Mouse (Mus musculus) limb, embryonic 11.5 days (tissue): ENCODE results near the gene Adcyap1r1. TPM values are rescaled to one million over a fixed set of nuclear protein-coding genes. Genes with fewer than 3 reads are reported as not detected.

Experiments
- ATAC-seq: fragments of 200-750 bp; cut with Nextera tagmentation; 2 replicates; pipeline ENCODE4 v1.8.0; 2017; ENCODE audit warnings: low read depth; ENCODE audit not compliant: insufficient number of reproducible peaks, low FRiP score, low TSS enrichment
- DNase-seq: peaks from one replicate; pipeline ENCODE4 v3.0.0-alpha.2; 2015; ENCODE audit warnings: low spot score
- H3K27ac ChIP-seq: fragments of 300-500 bp; sonication (generic); replicated peaks from 2 replicates; pipeline ENCODE4 v1.5.1; 2014; ENCODE audit warnings: low read depth, mild to moderate bottlenecking, low read length
- H3K27me3 ChIP-seq: fragments of 300-500 bp; sonication (generic); 2 replicates; pipeline ENCODE4 v1.6.1; 2014; ENCODE audit warnings: mild to moderate bottlenecking, low read length, mixed read lengths; ENCODE audit not compliant: control insufficient read depth, insufficient read depth
- H3K36me3 ChIP-seq: fragments of 300-500 bp; sonication (generic); 2 replicates; pipeline ENCODE4 v1.6.1; 2014; ENCODE audit warnings: mild to moderate bottlenecking, low read length, moderate library complexity, mixed read lengths; ENCODE audit not compliant: control insufficient read depth, insufficient read depth
- H3K4me1 ChIP-seq: fragments of 300-500 bp; sonication (generic); 2 replicates; pipeline ENCODE4 v1.6.1; 2014; ENCODE audit warnings: low read length, mixed read lengths; ENCODE audit not compliant: control insufficient read depth, insufficient read depth
- H3K4me2 ChIP-seq: fragments of 300-500 bp; sonication (generic); 2 replicates; pipeline ENCODE4 v1.6.1; 2014; ENCODE audit warnings: low read depth, mild to moderate bottlenecking, moderate library complexity; ENCODE audit not compliant: severe bottlenecking
- H3K4me3 ChIP-seq: fragments of 300-500 bp; sonication (generic); 2 replicates; pipeline ENCODE4 v1.5.1; 2014; ENCODE audit warnings: low read depth, low read length
- H3K9ac ChIP-seq: fragments of 300-500 bp; sonication (generic); 2 replicates; pipeline ENCODE4 v1.6.1; 2014; ENCODE audit warnings: mild to moderate bottlenecking, low read length
- H3K9me3 ChIP-seq: fragments of 300-500 bp; sonication (generic); 2 replicates; pipeline ENCODE4 v1.6.1; 2016; ENCODE audit warnings: low read length; ENCODE audit not compliant: control insufficient read depth
- whole genome bisulfite sequencing: fragments of 180-500 bp; shearing (Covaris S2); extraction: QIAGEN DNeasy Blood & Tissue Kit; methylation state at CpG from one replicate; pipeline ENCODE4 v1.1.7; 2014; 5-methylcytosine and 5-hydroxymethylcytosine counted together
- polyA plus RNA-seq: library from polyadenylated mRNA; unstranded; fragments of >200 nt; fragmentation: Nextera tagmentation; extraction: Ambion mirVana; gene quantifications from 2 replicates; pipeline ENCODE4 v1.2.1, GENCODE M21; 2014

Adcyap1r1 gene
- polyA plus RNA-seq, 1 experiment from 2014 or later, result 0.48 TPM

DNA sequence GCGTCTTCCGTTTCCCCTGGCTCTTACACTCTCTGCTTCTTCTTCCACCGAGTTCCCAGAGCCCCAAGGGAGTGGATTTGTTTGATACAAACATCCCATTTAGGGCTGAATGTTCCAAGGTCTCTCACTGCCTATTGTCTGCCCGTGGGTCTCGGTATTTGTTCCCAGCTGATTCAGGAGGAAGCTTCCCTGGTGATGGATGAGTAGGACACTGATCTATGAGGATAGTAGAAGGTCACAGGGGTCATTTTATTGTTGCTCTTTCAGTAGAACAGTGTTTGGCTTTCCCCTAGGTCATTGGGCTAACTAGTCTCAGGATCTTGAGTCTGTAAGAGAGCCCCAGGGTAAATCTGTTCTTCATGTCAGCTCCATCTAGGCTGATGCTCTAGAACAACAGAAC is 61.7 kb downstream of the Adcyap1r1 start:
- 68% methylated on average over 5 of the region's 5 CpGs for WGBS

DNA sequence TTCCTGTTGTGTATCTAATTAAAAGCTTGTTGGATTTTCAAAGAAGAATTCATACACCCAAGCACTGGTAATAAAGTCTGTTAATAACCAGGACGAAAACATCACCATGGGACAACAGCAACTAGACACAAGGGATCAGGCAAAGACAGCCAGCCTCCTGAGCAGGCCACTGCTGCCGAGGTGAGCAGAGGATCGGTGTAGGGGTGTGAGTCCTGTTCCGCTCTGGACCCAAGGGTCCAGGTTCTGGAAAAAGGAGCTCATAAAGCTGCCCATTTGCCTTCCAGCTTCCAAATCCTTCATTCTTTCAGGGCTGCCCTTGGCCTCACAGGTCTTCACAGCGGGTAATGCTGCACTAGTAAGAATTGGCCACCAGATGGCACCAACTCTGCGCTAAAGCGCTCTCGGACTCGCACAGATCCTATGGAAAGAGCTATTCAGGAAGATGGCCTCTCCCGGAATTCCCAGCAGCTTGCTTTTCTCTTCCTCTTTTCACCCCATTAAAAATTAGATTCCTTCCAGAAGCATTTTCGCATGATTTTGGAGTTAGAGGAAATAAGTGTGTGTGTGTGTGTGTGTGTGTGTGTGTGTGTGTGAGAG is 67.9 kb downstream of the Adcyap1r1 start:
- Histone ChIP-seq H3K36me3 (no peaks in the 10 kb centered on the region), H3K4me1 (no peaks in the 10 kb centered on the region), H3K4me3 (no peak overlapping the region), H3K4me2 (no peak overlapping the region), H3K9ac (no peak overlapping the region), H3K9me3 (no peaks in the 10 kb centered on the region), H3K27me3 (no peaks in the 10 kb centered on the region), H3K27ac (no peak overlapping the region)
- DNase-seq, result peak; percentile 87
- WGBS, result 20% methylated on average over 11 of the region's 11 CpGs
- ATAC-seq, result peak; percentile 81; the same call in 1 of the 2 replicates

More for the DNA sequence above, 61.7 kb downstream of the Adcyap1r1 start:
- H3K27me3 ChIP-seq, result no peaks in the 10 kb centered on the region
- H3K4me2 ChIP-seq, result no peak overlapping the region
- H3K4me3 ChIP-seq, result no peak overlapping the region
- DNase-seq, result no peak
- ATAC-seq, result no peak
- H3K27ac ChIP-seq, result no peak overlapping the region
- H3K4me1 ChIP-seq, result no peaks in the 10 kb centered on the region
- no peaks in the 10 kb centered on the region for H3K36me3 ChIP-seq
- H3K9me3 ChIP-seq, result no peaks in the 10 kb centered on the region
- no peak overlapping the region for H3K9ac ChIP-seq

DNA sequence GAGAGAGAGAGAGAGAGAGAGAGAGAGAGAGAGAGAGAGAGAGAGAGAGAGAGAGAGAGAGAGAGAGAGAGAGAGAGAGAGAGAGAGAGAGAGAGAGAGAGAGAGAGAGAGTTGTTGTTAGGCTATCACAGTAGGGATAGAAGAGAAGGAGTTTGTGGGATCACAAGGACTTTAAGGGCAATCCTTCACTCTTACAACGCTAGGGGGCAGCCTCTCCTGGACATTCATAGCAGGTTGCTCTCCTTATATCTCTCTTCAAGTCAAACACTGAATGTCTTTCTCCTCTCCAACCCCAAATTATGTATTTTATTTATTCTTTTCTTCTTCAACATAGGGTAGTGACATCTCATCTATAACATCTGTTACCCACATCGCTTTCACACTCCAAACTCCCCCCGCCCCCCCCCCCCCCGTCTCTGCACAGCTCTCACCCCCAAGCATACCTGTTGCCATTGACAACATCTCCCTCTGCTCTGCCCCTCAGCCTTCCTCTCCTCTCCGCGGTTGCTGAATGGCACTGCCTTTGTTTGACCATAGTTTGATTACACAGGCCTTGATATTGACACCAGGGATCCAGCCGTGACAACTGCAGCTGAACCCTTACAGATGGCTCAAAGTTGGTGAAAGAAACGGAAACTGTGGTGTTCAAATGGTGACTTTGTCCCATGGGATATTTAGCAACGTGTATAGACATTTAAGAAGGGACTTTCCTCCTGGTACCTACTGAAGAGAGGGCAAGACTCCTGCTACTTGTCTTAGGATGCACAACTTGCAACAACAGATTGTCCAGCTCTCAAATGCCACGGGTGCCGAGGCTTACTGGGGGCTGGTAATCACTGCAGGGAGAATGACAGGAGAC is 68.7 kb downstream of the Adcyap1r1 start:
- DNase-seq (peak; percentile 65), ATAC-seq (peak; percentile 26; the same call in 1 of the 2 replicates)
- Histone ChIP-seq H3K36me3 (no peaks in the 10 kb centered on the region), H3K4me2 (no peak overlapping the region), H3K9ac (no peak overlapping the region), H3K4me3 (no peak overlapping the region), H3K27ac (no peak overlapping the region), H3K9me3 (no peaks in the 10 kb centered on the region), H3K27me3 (no peaks in the 10 kb centered on the region), H3K4me1 (no peaks in the 10 kb centered on the region)
- WGBS, result 64% methylated on average over 9 of the region's 11 CpGs

GRCm38 (mm10) chr6:55536469-55536868 is 84.7 kb downstream of the Adcyap1r1 start:
- Histone ChIP-seq H3K27ac (no peak overlapping the region), H3K36me3 (no peaks in the 10 kb centered on the region), H3K27me3 (no peaks in the 10 kb centered on the region), H3K9ac (no peak overlapping the region), H3K9me3 (no peaks in the 10 kb centered on the region), H3K4me1 (no peaks in the 10 kb centered on the region), H3K4me3 (no peak overlapping the region), H3K4me2 (no peak overlapping the region)
- 94% methylated on average over 2 of the region's 2 CpGs for WGBS
- ATAC-seq, result no peak
- no peak for DNase-seq

DNA sequence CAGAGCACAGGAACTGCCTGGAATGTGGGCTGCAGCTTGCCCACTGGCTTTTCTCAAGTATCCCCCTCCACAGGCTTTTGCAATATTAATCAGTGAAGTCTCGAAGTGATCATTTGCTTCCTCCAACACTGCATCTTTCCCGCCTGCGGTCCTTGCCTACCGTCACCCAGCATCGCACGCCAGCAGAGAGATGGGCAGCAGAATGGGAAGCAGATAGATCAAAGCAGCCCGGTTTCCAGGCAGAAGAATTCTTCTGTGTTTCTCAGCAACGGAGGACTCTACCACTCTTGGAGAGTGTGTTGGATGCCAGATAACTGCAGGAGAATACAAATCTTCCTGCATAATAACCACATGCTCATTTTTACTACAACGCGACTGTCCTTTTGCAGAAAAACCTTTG is 87.4 kb downstream of the Adcyap1r1 start:
- no peaks in the 10 kb centered on the region for H3K4me1 ChIP-seq
- ATAC-seq, result no peak
- no peak overlapping the region for H3K27ac ChIP-seq
- H3K4me3 ChIP-seq, result no peak overlapping the region
- no peak for DNase-seq
- H3K9ac ChIP-seq, result no peak overlapping the region
- H3K27me3 ChIP-seq, result no peaks in the 10 kb centered on the region
- H3K9me3 ChIP-seq, result no peaks in the 10 kb centered on the region
- WGBS, result 80% methylated on average over 10 of the region's 10 CpGs
- no peaks in the 10 kb centered on the region for H3K36me3 ChIP-seq
- no peak overlapping the region for H3K4me2 ChIP-seq

- Histone ChIP-seq H3K4me1 (no peaks in the 10 kb centered on the region), H3K27ac (no peak overlapping the region), H3K4me3 (no peak overlapping the region), H3K9me3 (no peaks in the 10 kb centered on the region), H3K4me2 (no peak overlapping the region), H3K27me3 (no peaks in the 10 kb centered on the region), H3K36me3 (no peaks in the 10 kb centered on the region), H3K9ac (no peak overlapping the region)
- 57% methylated on average over 3 of the region's 3 CpGs for WGBS
- DNase-seq, result no peak
- ATAC-seq, result no peak
Observed at GRCm38 (mm10) chr6:55542359-55542758, 90.6 kb downstream of the Adcyap1r1 start.

DNA sequence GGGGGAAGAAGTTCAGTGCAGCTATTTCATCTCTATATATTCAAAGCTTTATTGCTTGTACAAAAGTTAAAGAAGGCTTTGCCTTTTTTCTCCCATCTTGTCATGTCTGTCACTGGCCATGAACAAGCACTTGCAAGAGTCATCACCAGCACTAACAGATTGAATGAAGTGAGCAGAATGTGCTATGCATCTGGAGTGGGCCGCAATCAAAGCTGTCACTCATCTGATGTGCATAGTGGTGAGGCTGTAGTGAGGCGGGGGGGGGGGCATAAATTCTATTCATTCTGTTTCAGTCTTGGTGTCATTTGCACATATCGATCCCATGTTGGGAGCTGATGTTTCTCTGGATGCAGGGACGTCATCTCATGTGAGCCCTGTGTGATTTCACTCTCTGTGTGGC is 91.6 kb downstream of the Adcyap1r1 start:
- 89% methylated on average over 4 of the region's 4 CpGs for WGBS

GRCm38 (mm10) chr6:55549211-55549610 is 97.4 kb downstream of the Adcyap1r1 start:
- H3K27me3 ChIP-seq, result no peaks in the 10 kb centered on the region
- ATAC-seq, result no peak
- H3K27ac ChIP-seq, result no peak overlapping the region
- WGBS, result 91% methylated on average over 6 of the region's 6 CpGs
- H3K4me2 ChIP-seq, result no peak overlapping the region
- no peak overlapping the region for H3K4me3 ChIP-seq
- H3K4me1 ChIP-seq, result no peaks in the 10 kb centered on the region
- no peak for DNase-seq
- no peak overlapping the region for H3K9ac ChIP-seq
- H3K36me3 ChIP-seq, result no peaks in the 10 kb centered on the region
- no peaks in the 10 kb centered on the region for H3K9me3 ChIP-seq

More for the DNA sequence above, 91.6 kb downstream of the Adcyap1r1 start:
- Histone ChIP-seq H3K36me3 (no peaks in the 10 kb centered on the region), H3K4me3 (no peak overlapping the region), H3K27me3 (no peaks in the 10 kb centered on the region), H3K4me1 (no peaks in the 10 kb centered on the region), H3K9ac (no peak overlapping the region), H3K4me2 (no peak overlapping the region), H3K27ac (no peak overlapping the region), H3K9me3 (no peaks in the 10 kb centered on the region)
- ATAC-seq (no peak), DNase-seq (no peak)
